In the genomic region with DNA sequence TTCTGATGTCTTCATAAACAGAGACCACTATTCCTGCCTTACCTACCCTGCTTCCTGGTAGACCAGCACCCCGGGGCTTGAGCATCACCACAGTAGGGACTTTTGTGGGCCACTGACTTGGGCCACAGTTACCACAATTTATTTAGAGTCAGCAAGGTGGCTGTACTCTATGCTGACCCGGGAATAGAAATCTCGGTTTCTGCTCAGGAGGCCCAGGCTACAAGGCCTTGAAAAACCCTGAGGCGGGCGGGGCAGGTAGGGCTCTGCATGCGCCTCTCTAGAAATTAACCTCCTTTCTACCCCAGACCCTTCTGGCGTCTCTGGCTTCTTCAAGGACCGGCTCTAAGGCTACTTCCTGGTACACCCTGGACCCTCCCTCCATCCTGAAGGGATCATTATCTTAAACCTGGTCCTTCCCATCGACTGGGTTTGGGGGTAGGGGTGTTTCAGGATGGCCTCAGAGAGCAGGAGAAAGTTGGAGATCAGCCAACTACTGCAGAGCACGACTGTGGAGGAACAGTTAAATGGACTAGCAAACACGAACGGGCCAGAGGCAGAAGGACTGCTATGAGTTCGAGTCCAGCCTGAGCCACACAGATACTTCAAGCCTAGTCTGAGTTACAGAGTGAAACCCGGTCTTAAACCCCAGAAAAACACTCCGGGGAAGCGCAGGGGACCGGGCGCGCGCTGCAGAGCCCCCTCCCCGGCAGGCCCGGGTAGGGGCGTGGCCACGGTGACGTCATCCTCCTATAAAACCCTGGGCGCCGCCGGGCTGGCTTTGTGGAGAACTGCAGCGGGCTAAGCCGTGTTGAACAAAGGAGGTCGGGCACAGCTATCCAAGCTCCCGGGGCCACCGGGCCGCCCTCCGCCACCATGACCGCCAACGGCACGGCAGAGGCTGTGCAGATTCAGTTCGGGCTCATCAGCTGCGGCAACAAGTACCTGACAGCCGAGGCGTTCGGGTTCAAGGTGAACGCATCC, we compare ENCODE assay signal across 8 mouse cellular contexts. TPM values are rescaled to one million over a fixed set of nuclear protein-coding genes. Genes with fewer than 3 reads are reported as not detected.
DNase-seq lines count a peak whose midpoint lies in the region; ATAC-seq and TF ChIP-seq lines count a peak whose summit lies in the region.

A gene (plus strand): TSS at position 768 of the 981 bp plus-strand sequence.

- no peak for TF ChIP-seq CTCF in E14TG2a.4 (conservative IDR thresholded peaks at IDR 0.05; ENCODE audit: low read length)
- no peak for TF ChIP-seq CTCF in liver, embryonic 14.5 days (IDR thresholded peaks at IDR 0.05; ENCODE audit: low read depth)
- TF ChIP-seq CTCF in thymus, adult 2 months (IDR thresholded peaks at IDR 0.05; ENCODE audit: borderline replicate concordance, control insufficient read depth, extremely low read depth, insufficient read depth, low read length, poor library complexity): no peak

- peak within 1 kb of the TSS; percentile 99 for H3K9ac ChIP-seq in forebrain, embryonic 14.5 days (ENCODE audit: low read length)
- peak within 1 kb of the TSS; percentile 87 for H3K9ac ChIP-seq in heart, embryonic 16.5 days (ENCODE audit: low read length)
- H3K9ac ChIP-seq in liver, embryonic 14.5 days (replicated peaks): peak within 1 kb of the TSS; percentile 27; the same call in 1 of the 2 replicates
- H3K9ac ChIP-seq in neural tube, embryonic 14.5 days (replicated peaks; ENCODE audit: low read depth, low read length): peak within 1 kb of the TSS; percentile 100

- peaks cover 77% of the 10 kb centered on the region for H3K4me1 ChIP-seq in E14TG2a.4 (replicated peaks; ENCODE audit: low read depth, low read length)
- H3K4me1 ChIP-seq in forebrain, embryonic 14.5 days (ENCODE audit: control insufficient read depth, insufficient read depth, low read length): peaks cover 17% of the 10 kb centered on the region
- peaks cover 9% of the 10 kb centered on the region for H3K4me1 ChIP-seq in heart, embryonic 16.5 days (ENCODE audit: control insufficient read depth, insufficient read depth, low read length)
- peaks cover 0 to 2% of the 10 kb centered on the region in 2 experiments; a peak in 1 of 4 replicates for H3K4me1 ChIP-seq in liver, embryonic 14.5 days (replicated peaks; ENCODE audit: control insufficient read depth in 2 of 2, insufficient read depth in 2 of 2, low read length in 1 of 2)
- peaks cover 19% of the 10 kb centered on the region for H3K4me1 ChIP-seq in neural tube, embryonic 14.5 days (ENCODE audit: control insufficient read depth, insufficient read depth, low read length)
- H3K4me1 ChIP-seq in thymus, adult 2 months (replicated peaks; ENCODE audit: control insufficient read depth, insufficient read depth, low read length): peaks cover 8% of the 10 kb centered on the region

- ATAC-seq in forebrain, embryonic 14.5 days: peak; percentile 76
- peak; percentile 73 for ATAC-seq in heart, embryonic 16.5 days (replicated peaks; ENCODE audit: extremely low read depth, insufficient read depth, low FRiP score)
- no peak for ATAC-seq in liver, embryonic 14.5 days (ENCODE audit: insufficient read depth)
- ATAC-seq in neural tube, embryonic 14.5 days (ENCODE audit: low read depth): peak; percentile 82

- H3K27ac ChIP-seq in forebrain, embryonic 14.5 days (ENCODE audit: low read depth, low read length): peak within 1 kb of the TSS; percentile 98
- peak within 1 kb of the TSS; percentile 88 for H3K27ac ChIP-seq in heart, embryonic 16.5 days (ENCODE audit: low read length)
- H3K27ac ChIP-seq in liver, embryonic 14.5 days: no peak within 1 kb of the TSS
- peak within 1 kb of the TSS; percentile 97 for H3K27ac ChIP-seq in neural tube, embryonic 14.5 days (ENCODE audit: low read depth, low read length)
- no peak within 1 kb of the TSS for H3K27ac ChIP-seq in thymus, adult 2 months (ENCODE audit: control insufficient read depth, insufficient read depth, low read length)

- TF ChIP-seq POLR2A in thymus, adult 2 months (IDR thresholded peaks at IDR 0.05; ENCODE audit: control insufficient read depth, extremely low read depth, insufficient read depth, low read length, poor library complexity): no peak

- peak within 1 kb of the TSS; percentile 90 for H3K4me2 ChIP-seq in forebrain, embryonic 14.5 days (ENCODE audit: low read length)
- H3K4me2 ChIP-seq in heart, embryonic 16.5 days (ENCODE audit: low read depth, low read length): peak within 1 kb of the TSS; percentile 81
- H3K4me2 ChIP-seq in liver, embryonic 14.5 days (ENCODE audit: low read depth): peak within 1 kb of the TSS; percentile 57
- H3K4me2 ChIP-seq in neural tube, embryonic 14.5 days (ENCODE audit: low read depth, low read length): peak within 1 kb of the TSS; percentile 90

- DNase-seq in c-Kit-positive CD71-positive TER-119-negative erythroid progenitor cells, embryonic 14.5 days (ENCODE audit: low read depth): peak; percentile 27
- DNase-seq in forebrain, embryonic 14.5 days (ENCODE audit: low spot score): peak; percentile 95
- peak; percentile 86 to 87 for DNase-seq in kidney, postnatal 25 days
- no peak for DNase-seq in liver, embryonic 14.5 days (ENCODE audit: low read depth in 3 of 3, low spot score in 3 of 3)
- peak; percentile 76 for DNase-seq in thymus, adult 2 months

- 6% methylated on average over 42 of the region's 44 CpGs for WGBS in forebrain, embryonic 14.5 days
- 10% methylated on average over 43 of the region's 44 CpGs for WGBS in heart, embryonic 16.5 days
- WGBS in liver, embryonic 14.5 days (ENCODE audit: insufficient replicate concordance): 11% methylated on average over 44 of the region's 44 CpGs
- 8% methylated on average over 44 of the region's 44 CpGs for WGBS in neural tube, embryonic 14.5 days
- WGBS in thymus, adult 2 months: 17% methylated on average over 44 of the region's 44 CpGs

- peaks cover 12% of the 10 kb centered on the region for H3K27me3 ChIP-seq in E14TG2a.4 (ENCODE audit: insufficient read depth, low read length)
- no peaks in the 10 kb centered on the region; the same call in 1 of the 2 replicates for H3K27me3 ChIP-seq in forebrain, embryonic 14.5 days (replicated peaks; ENCODE audit: control insufficient read depth, insufficient read depth, low read length)
- peaks cover 5% of the 10 kb centered on the region; the same call in 1 of the 2 replicates for H3K27me3 ChIP-seq in heart, embryonic 16.5 days (ENCODE audit: control insufficient read depth, insufficient read depth, low read length)
- H3K27me3 ChIP-seq in liver, embryonic 14.5 days (ENCODE audit: control insufficient read depth, insufficient read depth, low read length): peaks cover 45% of the 10 kb centered on the region
- no peaks in the 10 kb centered on the region for H3K27me3 ChIP-seq in neural tube, embryonic 14.5 days (ENCODE audit: control insufficient read depth, insufficient read depth, low read length)
- peaks cover 21% of the 10 kb centered on the region; the same call in 1 of the 2 replicates for H3K27me3 ChIP-seq in thymus, adult 2 months (ENCODE audit: control insufficient read depth, insufficient read depth, low read length)

- H3K4me3 ChIP-seq in E14TG2a.4 (replicated peaks; ENCODE audit: low read length): peak within 1 kb of the TSS; percentile 92
- peak within 1 kb of the TSS; percentile 99 for H3K4me3 ChIP-seq in forebrain, embryonic 14.5 days (ENCODE audit: low read depth, low read length)
- peak within 1 kb of the TSS; percentile 69 for H3K4me3 ChIP-seq in heart, embryonic 16.5 days (ENCODE audit: low read length)
- peak within 1 kb of the TSS; percentile 47 to 56 for H3K4me3 ChIP-seq in liver, embryonic 14.5 days (ENCODE audit: insufficient read depth in 1 of 2, low read depth in 2 of 2, low read length in 2 of 2)
- peak within 1 kb of the TSS; percentile 97 for H3K4me3 ChIP-seq in neural tube, embryonic 14.5 days (ENCODE audit: low read depth, low read length)
- H3K4me3 ChIP-seq in thymus, adult 2 months (ENCODE audit: control insufficient read depth, insufficient read depth, low read length): peak within 1 kb of the TSS; percentile 47

- H3K9me3 ChIP-seq in E14TG2a.4 (ENCODE audit: low read length): no peaks in the 10 kb centered on the region
- no peaks in the 10 kb centered on the region for H3K9me3 ChIP-seq in forebrain, embryonic 14.5 days (replicated peaks; ENCODE audit: control insufficient read depth, low read length)
- H3K9me3 ChIP-seq in heart, embryonic 16.5 days (replicated peaks; ENCODE audit: control insufficient read depth, low read length): no peaks in the 10 kb centered on the region
- H3K9me3 ChIP-seq in liver, embryonic 14.5 days (ENCODE audit: control insufficient read depth, low read length): no peaks in the 10 kb centered on the region
- no peaks in the 10 kb centered on the region for H3K9me3 ChIP-seq in neural tube, embryonic 14.5 days (ENCODE audit: control insufficient read depth, low read length)

- TF ChIP-seq EP300 in liver, embryonic 14.5 days (IDR thresholded peaks at IDR 0.05; ENCODE audit: low read depth): no peak

- H3K36me3 ChIP-seq in E14TG2a.4 (ENCODE audit: insufficient read depth, low read length): peaks cover 13% of the 10 kb centered on the region
- H3K36me3 ChIP-seq in forebrain, embryonic 14.5 days (ENCODE audit: control insufficient read depth, insufficient read depth, low read length): 0 out of 2 replicates have a peak, but pooled peaks cover 3% of the 10 kb centered on the region
- H3K36me3 ChIP-seq in heart, embryonic 16.5 days (ENCODE audit: control insufficient read depth, insufficient read depth): no peaks in the 10 kb centered on the region
- H3K36me3 ChIP-seq in liver, embryonic 14.5 days (replicated peaks; ENCODE audit: control insufficient read depth, insufficient read depth, low read depth): no peaks in the 10 kb centered on the region
- no peaks in the 10 kb centered on the region for H3K36me3 ChIP-seq in neural tube, embryonic 14.5 days (ENCODE audit: control insufficient read depth, insufficient read depth, low read length)
- H3K36me3 ChIP-seq in thymus, adult 2 months (ENCODE audit: control insufficient read depth, insufficient read depth, low read length): no peaks in the 10 kb centered on the region

RNA-seq across cellular contexts. Expression of the gene that starts here (rescaled TPM):
- 477 and 560 TPM in 2 replicates for polyA plus RNA-seq in forebrain, embryonic 14.5 days (2014; fragmentation: Nextera tagmentation; extraction: Ambion mirVana)
- polyA plus RNA-seq in heart, embryonic 16.5 days (2015; fragmentation: Nextera tagmentation; extraction: Ambion mirVana): 115 and 129 TPM in 2 replicates
- 21.1 and 25.3 TPM in 2 replicates for polyA plus RNA-seq in liver, embryonic 14.5 days (2012; rRNA removed)
- polyA plus RNA-seq in liver, embryonic 14.5 days (2014; fragmentation: Nextera tagmentation; extraction: Ambion mirVana): 19.3 and 21.4 TPM in 2 replicates
- 428 and 502 TPM in 2 replicates for polyA plus RNA-seq in neural tube, embryonic 14.5 days (2014; fragmentation: Nextera tagmentation; extraction: Ambion mirVana)
- polyA plus RNA-seq in thymus, adult 2 months (2012; rRNA removed): 148 and 157 TPM in 2 replicates

Comparison
In these comparisons a context has a peak if more than half of its experiments do, and no peak if none do; other contexts are left out.
1. H3K4me3 ChIP-seq: peak in every context shown above with its lines; median percentile 99 in forebrain, embryonic 14.5 days; 97 in neural tube, embryonic 14.5 days; 92 in E14TG2a.4; 69 in heart, embryonic 16.5 days; 52 in liver, embryonic 14.5 days; 47 in thymus, adult 2 months.
2. DNase-seq: peak in c-Kit-positive CD71-positive TER-119-negative erythroid progenitor cells, embryonic 14.5 days (single experiment), forebrain, embryonic 14.5 days (single experiment), kidney, postnatal 25 days (2 of 2) and thymus, adult 2 months (single experiment); none in liver, embryonic 14.5 days (0 of 3).
3. H3K27ac ChIP-seq: peak in forebrain, embryonic 14.5 days (single experiment), heart, embryonic 16.5 days (single experiment) and neural tube, embryonic 14.5 days (single experiment); none in liver, embryonic 14.5 days (single experiment) and thymus, adult 2 months (single experiment).
4. H3K9ac ChIP-seq: peak in every context shown above with its lines; median percentile 100 in neural tube, embryonic 14.5 days; 99 in forebrain, embryonic 14.5 days; 87 in heart, embryonic 16.5 days; 27 in liver, embryonic 14.5 days.
5. Peak in every context shown above with its lines, with median percentiles within 50 percentile points of each other: H3K4me2 ChIP-seq.